Mouse (Mus musculus) embryonic facial prominence, embryonic 11.5 days (tissue): ENCODE data around the gene Maml3. TPM values are rescaled to one million over a fixed set of nuclear protein-coding genes. Genes with fewer than 3 reads are reported as not detected.

ENCODE experiments used
- ATAC-seq: fragments of 200-750 bp; cut with Nextera tagmentation; replicated peaks from 2 replicates; pipeline ENCODE4 v1.8.0; 2017; ENCODE audit warnings: low read depth; ENCODE audit not compliant: insufficient number of reproducible peaks, low FRiP score, low TSS enrichment
- DNase-seq: peaks from one replicate; pipeline ENCODE4 v3.0.0-alpha.2; 2015; ENCODE audit warnings: low spot score
- H3K27ac ChIP-seq: fragments of 300-500 bp; sonication (generic); replicated peaks from 2 replicates; pipeline ENCODE4 v1.5.1; 2014; ENCODE audit warnings: mild to moderate bottlenecking, low read depth, low read length, control low read depth
- H3K27me3 ChIP-seq: fragments of 300-500 bp; sonication (generic); 2 replicates; pipeline ENCODE4 v1.6.1; 2014; ENCODE audit warnings: mild to moderate bottlenecking, low read length, moderate library complexity, mixed read lengths; ENCODE audit not compliant: control insufficient read depth, insufficient read depth
- H3K36me3 ChIP-seq: fragments of 300-500 bp; sonication (generic); replicated peaks from 2 replicates; pipeline ENCODE4 v1.6.1; 2014; ENCODE audit warnings: low read depth, mild to moderate bottlenecking, low read length, moderate library complexity, mixed read lengths; ENCODE audit not compliant: control insufficient read depth, insufficient read depth
- H3K4me1 ChIP-seq: fragments of 300-500 bp; sonication (generic); 2 replicates; pipeline ENCODE4 v1.6.1; 2014; ENCODE audit warnings: low read length, mixed read lengths; ENCODE audit not compliant: control insufficient read depth, insufficient read depth
- H3K4me2 ChIP-seq: fragments of 300-500 bp; sonication (generic); 2 replicates; pipeline ENCODE4 v1.6.1; 2014; ENCODE audit warnings: low read depth, mild to moderate bottlenecking, control low read depth, low read length, moderate library complexity
- H3K4me3 ChIP-seq: fragments of 300-500 bp; sonication (generic); 2 replicates; pipeline ENCODE4 v1.5.1; 2014; ENCODE audit warnings: low read depth, low read length, control low read depth
- H3K9ac ChIP-seq: fragments of 300-500 bp; sonication (generic); replicated peaks from 2 replicates; pipeline ENCODE4 v1.6.1; 2014; ENCODE audit warnings: mild to moderate bottlenecking, control low read depth, low read length
- H3K9me3 ChIP-seq: fragments of 300-500 bp; sonication (generic); replicated peaks from 2 replicates; pipeline ENCODE4 v1.6.1; 2016; ENCODE audit warnings: mild to moderate bottlenecking, low read length, inconsistent platforms, mixed read lengths; ENCODE audit not compliant: control insufficient read depth
- WGBS: fragments of 180-500 bp; shearing (Covaris S2); extraction: QIAGEN DNeasy Blood & Tissue Kit; methylation state at CpG from one replicate; pipeline ENCODE4 v1.1.7; 2014; 5-methylcytosine and 5-hydroxymethylcytosine counted together
- polyA plus RNA-seq: library from polyadenylated mRNA; unstranded; fragments of >200 nt; fragmentation: Nextera tagmentation; extraction: Ambion mirVana; gene quantifications from 2 replicates; pipeline ENCODE4 v1.2.1, GENCODE M21; 2014

Gene Maml3
- polyA plus RNA-seq, 1 experiment from 2014 or later: 4.4 TPM

- Histone ChIP-seq H3K9me3 (no peaks in the 10 kb centered on the region), H3K4me3 (no peak overlapping the region), H3K4me2 (no peak overlapping the region), H3K27me3 (no peaks in the 10 kb centered on the region), H3K9ac (no peak overlapping the region), H3K4me1 (no peaks in the 10 kb centered on the region), H3K36me3 (no peaks in the 10 kb centered on the region), H3K27ac (no peak overlapping the region)
- no peak for ATAC-seq
- DNase-seq: no peak
- 65% methylated on average over 5 of the region's 5 CpGs for WGBS
Observed at GRCm38 (mm10) chr3:51756283-51756682, 348.6 kb downstream of the Maml3 start.

- no peak overlapping the region for H3K4me3 ChIP-seq
- WGBS: 76% methylated on average over 5 of the region's 5 CpGs
Observed at GRCm38 (mm10) chr3:51753262-51753661, 351.6 kb downstream of the Maml3 start.

GRCm38 (mm10) chr3:51751440-51751839 lies 353.4 kb downstream of the Maml3 start:
- Histone ChIP-seq H3K27me3 (no peaks in the 10 kb centered on the region), H3K9me3 (no peaks in the 10 kb centered on the region), H3K4me2 (no peak overlapping the region), H3K36me3 (no peaks in the 10 kb centered on the region), H3K4me3 (no peak overlapping the region), H3K9ac (no peak overlapping the region), H3K27ac (no peak overlapping the region), H3K4me1 (peaks cover 8% of the 10 kb centered on the region; the same call in 1 of the 2 replicates)
- DNase-seq: no peak
- ATAC-seq: no peak
- WGBS: 73% methylated on average over 12 of the region's 12 CpGs

More at GRCm38 (mm10) chr3:51753262-51753661, 351.6 kb downstream of the Maml3 start:
- Histone ChIP-seq H3K9ac (no peak overlapping the region), H3K27me3 (no peaks in the 10 kb centered on the region), H3K4me1 (peaks cover 8% of the 10 kb centered on the region; the same call in 1 of the 2 replicates), H3K27ac (no peak overlapping the region), H3K4me2 (no peak overlapping the region), H3K9me3 (no peaks in the 10 kb centered on the region), H3K36me3 (no peaks in the 10 kb centered on the region)
- ATAC-seq (no peak), DNase-seq (no peak)

DNA sequence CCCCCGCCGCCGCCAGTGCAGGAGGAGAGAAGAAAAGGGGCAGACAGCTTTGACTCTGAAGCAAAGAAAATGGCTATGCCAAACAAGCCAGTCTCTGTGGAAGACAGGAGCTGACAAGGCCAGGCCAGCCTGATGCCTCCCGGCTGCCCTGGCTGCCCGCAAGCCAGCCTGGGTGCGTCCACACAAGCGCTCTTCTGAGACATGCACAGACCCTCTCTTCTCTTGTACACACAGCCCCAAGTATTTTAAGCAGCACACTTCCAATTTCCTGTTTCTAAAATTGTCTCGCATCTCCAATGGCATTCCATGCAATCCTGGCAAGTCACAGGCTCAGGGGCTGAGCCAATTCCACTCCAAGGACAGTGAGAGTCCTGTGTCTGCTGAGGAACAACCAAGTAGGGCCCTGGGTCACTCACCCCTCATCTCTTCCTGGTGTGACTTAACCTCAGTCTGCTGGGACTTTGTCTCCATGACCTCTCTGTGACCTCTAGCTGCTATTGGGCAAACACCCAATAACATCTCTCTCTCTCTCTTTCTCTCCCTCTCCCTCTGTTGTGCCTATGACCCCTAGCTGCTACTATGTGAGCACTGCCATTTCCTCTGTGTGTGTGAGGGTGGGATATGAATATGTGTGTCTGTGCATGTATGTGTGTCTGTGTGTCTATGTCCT lies 354.9 kb downstream of the Maml3 start:
- H3K27ac ChIP-seq: peak overlapping the region; percentile 47
- H3K9me3 ChIP-seq: no peaks in the 10 kb centered on the region
- WGBS: 21% methylated on average over 8 of the region's 8 CpGs
- no peak overlapping the region for H3K4me3 ChIP-seq
- H3K4me1 ChIP-seq: peaks cover 8% of the 10 kb centered on the region; the same call in 1 of the 2 replicates
- no peak overlapping the region; the same call in 1 of the 2 replicates for H3K9ac ChIP-seq
- no peak overlapping the region for H3K4me2 ChIP-seq
- ATAC-seq: 0 out of 2 replicates have a peak, but pooled peaks have one; percentile 44
- H3K36me3 ChIP-seq: no peaks in the 10 kb centered on the region
- DNase-seq: peak; percentile 36
- H3K27me3 ChIP-seq: no peaks in the 10 kb centered on the region

GRCm38 (mm10) chr3:51749421-51749811 lies 355.5 kb downstream of the Maml3 start:
- no peaks in the 10 kb centered on the region for H3K36me3 ChIP-seq
- no peaks in the 10 kb centered on the region for H3K9me3 ChIP-seq
- 36% methylated on average over 7 of the region's 7 CpGs for WGBS
- no peaks in the 10 kb centered on the region for H3K27me3 ChIP-seq
- no peak for DNase-seq
- no peak overlapping the region for H3K4me2 ChIP-seq
- H3K4me3 ChIP-seq: no peak overlapping the region
- ATAC-seq: no peak
- peak overlapping the region; percentile 47; the same call in 1 of the 2 replicates for H3K27ac ChIP-seq
- H3K9ac ChIP-seq: no peak overlapping the region; the same call in 1 of the 2 replicates
- H3K4me1 ChIP-seq: peaks cover 8% of the 10 kb centered on the region; the same call in 1 of the 2 replicates

DNA sequence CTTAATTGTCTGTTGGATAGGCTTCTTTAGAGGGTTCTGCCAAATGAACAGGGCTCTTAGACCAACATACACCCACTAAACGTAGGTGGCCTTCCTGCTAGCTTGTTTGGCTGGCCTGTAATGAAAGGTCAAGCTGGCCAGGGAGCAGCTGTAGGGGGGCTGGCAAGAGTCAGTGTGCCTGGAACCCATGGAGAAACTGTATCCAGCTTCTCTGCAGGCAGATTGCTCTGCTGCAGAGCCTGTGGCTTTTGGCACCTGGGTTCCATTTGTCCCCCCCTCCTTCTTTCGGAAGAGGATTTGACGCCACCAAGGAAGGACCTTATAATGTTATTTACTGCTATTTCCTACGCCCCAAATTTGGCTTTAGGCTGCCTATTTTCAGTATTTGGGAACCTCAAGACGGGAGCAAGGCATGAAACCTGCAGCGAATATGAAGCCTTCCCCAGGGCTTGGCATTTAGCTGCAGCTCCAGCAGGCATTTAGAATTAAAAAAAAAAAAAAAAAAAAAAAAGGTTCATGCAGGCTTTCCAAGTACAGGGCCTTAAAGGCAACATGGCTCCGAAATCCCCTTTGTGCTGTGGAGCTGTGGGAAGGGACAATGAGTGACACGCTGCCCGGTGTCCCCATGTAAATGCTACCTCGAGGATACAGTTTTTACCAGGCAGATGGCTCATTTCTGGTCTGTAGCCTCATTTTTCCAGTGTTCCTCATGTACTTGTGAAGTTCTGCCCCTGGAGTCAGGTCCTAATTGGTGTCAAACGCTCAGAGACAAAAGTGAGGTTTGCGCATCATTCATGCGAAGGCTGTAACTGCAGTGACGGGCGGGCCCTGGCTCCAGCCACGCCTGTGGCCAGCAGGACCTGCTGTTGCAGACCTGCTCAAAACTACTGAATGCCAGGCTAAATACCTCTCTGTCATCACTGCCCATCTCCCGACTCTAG lies 356.2 kb downstream of the Maml3 start:
- Histone ChIP-seq H3K4me2 (no peak overlapping the region), H3K27me3 (no peaks in the 10 kb centered on the region), H3K4me1 (peaks cover 8% of the 10 kb centered on the region; the same call in 1 of the 2 replicates), H3K9me3 (no peaks in the 10 kb centered on the region), H3K9ac (no peak overlapping the region), H3K27ac (no peak overlapping the region), H3K36me3 (no peaks in the 10 kb centered on the region), H3K4me3 (no peak overlapping the region)
- 68% methylated on average over 17 of the region's 17 CpGs for WGBS
- DNase-seq (no peak), ATAC-seq (no peak)

- H3K4me2 ChIP-seq: no peak overlapping the region
- H3K9ac ChIP-seq: no peak overlapping the region
- H3K36me3 ChIP-seq: no peaks in the 10 kb centered on the region
- H3K9me3 ChIP-seq: no peaks in the 10 kb centered on the region
- DNase-seq (no peak), ATAC-seq (no peak)
- H3K4me3 ChIP-seq: no peak overlapping the region
- 87% methylated on average over 8 of the region's 8 CpGs for WGBS
- no peaks in the 10 kb centered on the region for H3K27me3 ChIP-seq
- H3K4me1 ChIP-seq: peaks cover 8% of the 10 kb centered on the region; the same call in 1 of the 2 replicates
- H3K27ac ChIP-seq: no peak overlapping the region
Observed at GRCm38 (mm10) chr3:51746816-51747215, 358.1 kb downstream of the Maml3 start.
